Mouse (Mus musculus) T-cell, adult 66 days (primary cell): ENCODE data around the gene Bhlha9. TPM values are rescaled to one million over a fixed set of nuclear protein-coding genes. Genes with fewer than 3 reads are reported as not detected.

Experiments used
- total RNA-seq, 2 experiments: library from RNA; stranded (reverse); gene quantifications; 3 replicates in 1 of 2; 4 replicates in 1 of 2; pipeline ENCODE4 v1.2.4; 2023

Gene Bhlha9
- not detected for total RNA-seq

GRCm38 (mm10) chr11:76671871-76672475 lies at the start of gene Bhlha9:
TSS of gene Bhlha9 (plus strand) at chr11:76672470.

GRCm38 (mm10) chr11:76679508-76679907 lies 7.2 kb downstream of the Bhlha9 start, which contains the start of gene Trarg1:
TSS of gene Trarg1 (plus strand) at chr11:76679808.

Other genes with a start within 250 kb of the Bhlha9 start
- 10 to 100 TPM; 61.0 to 65.3 TPM for gene Abr, start 50.2 kb upstream of the Bhlha9 start, total RNA-seq
- not detected for gene Trarg1, start 7.3 kb downstream of the Bhlha9 start, total RNA-seq
- gene Gosr1, start 91.1 kb downstream of the Bhlha9 start, total RNA-seq, result 10 to 100 TPM; 41.9 to 44.7 TPM
- gene Cpd, start 174.5 kb downstream of the Bhlha9 start, total RNA-seq, result 1 to 10 TPM; 1.7 to 2.3 TPM
- gene Tmigd1, start 229.7 kb downstream of the Bhlha9 start, total RNA-seq, result not detected